Mouse (Mus musculus) liver, embryonic 11.5 days (tissue): ENCODE data around the gene H2-Ke6. TPM values are rescaled to one million over a fixed set of nuclear protein-coding genes. Genes with fewer than 3 reads are reported as not detected.

Experiments used
- ATAC-seq: fragments of 200-750 bp; cut with Nextera tagmentation; replicated peaks from 2 replicates; pipeline ENCODE4 v1.8.0; 2017; ENCODE audit warnings: moderate number of reproducible peaks, mild to moderate bottlenecking, moderate TSS enrichment, moderate library complexity; ENCODE audit not compliant: low FRiP score
- DNase-seq: peaks from one replicate; pipeline ENCODE4 v3.0.0-alpha.2; 2017; ENCODE audit warnings: low spot score
- H3K27ac ChIP-seq: fragments of 300-500 bp; sonication (generic); 2 replicates; pipeline ENCODE4 v1.5.1; 2014; ENCODE audit warnings: mild to moderate bottlenecking, low read depth, low read length, control low read depth
- H3K27me3 ChIP-seq: fragments of 300-500 bp; sonication (generic); replicated peaks from 2 replicates; pipeline ENCODE4 v1.6.1; 2014; ENCODE audit warnings: low read length, mixed read lengths; ENCODE audit not compliant: control insufficient read depth, insufficient read depth
- H3K36me3 ChIP-seq: fragments of 300-500 bp; sonication (generic); 2 replicates; pipeline ENCODE4 v1.6.1; 2014; ENCODE audit warnings: mild to moderate bottlenecking, low read length, moderate library complexity, mixed read lengths; ENCODE audit not compliant: control insufficient read depth, insufficient read depth
- H3K4me1 ChIP-seq: fragments of 300-500 bp; sonication (generic); replicated peaks from 2 replicates; pipeline ENCODE4 v1.6.1; 2014; ENCODE audit warnings: low read length, mixed read lengths; ENCODE audit not compliant: control insufficient read depth, insufficient read depth
- H3K4me2 ChIP-seq: fragments of 300-500 bp; sonication (generic); 2 replicates; pipeline ENCODE4 v1.6.1; 2014; ENCODE audit warnings: mild to moderate bottlenecking, control low read depth, moderate library complexity
- H3K4me3 ChIP-seq: fragments of 300-500 bp; sonication (generic); 2 replicates; pipeline ENCODE4 v1.5.1; 2014; ENCODE audit warnings: low read depth, low read length, control low read depth
- H3K9ac ChIP-seq: fragments of 300-500 bp; sonication (generic); 2 replicates; pipeline ENCODE4 v1.6.1; 2014; ENCODE audit warnings: low read depth, low read length, control low read depth
- H3K9me3 ChIP-seq: fragments of 300-500 bp; sonication (generic); 2 replicates; pipeline ENCODE4 v1.6.1; 2016; ENCODE audit warnings: low read length, inconsistent platforms, mixed read lengths; ENCODE audit not compliant: control insufficient read depth
- WGBS: fragments of 180-500 bp; shearing (Covaris S2); extraction: QIAGEN DNeasy Blood & Tissue Kit; methylation state at CpG from one replicate; pipeline ENCODE4 v1.1.7; 2014; 5-methylcytosine and 5-hydroxymethylcytosine counted together
- polyA plus RNA-seq: library from polyadenylated mRNA; unstranded; fragments of >200 nt; fragmentation: Nextera tagmentation; extraction: Ambion mirVana; gene quantifications from 2 replicates; pipeline ENCODE4 v1.2.1, GENCODE M21; 2014

H2-Ke6 gene
- polyA plus RNA-seq, 1 experiment from 2014 or later = 45.1 TPM

- Histone ChIP-seq H3K9me3 (no peaks in the 10 kb centered on the region), H3K4me1 (peaks cover 44% of the 10 kb centered on the region), H3K27ac (peak overlapping the region; percentile 90), H3K4me3 (peak overlapping the region; percentile 81), H3K27me3 (no peaks in the 10 kb centered on the region), H3K9ac (peak overlapping the region; percentile 81), H3K36me3 (peaks cover 37% of the 10 kb centered on the region), H3K4me2 (peak overlapping the region; percentile 100)
- DNase-seq = no peak
- 45% methylated on average over 9 of the region's 9 CpGs for WGBS
- ATAC-seq = no peak
These were observed 4.9 kb upstream of the H2-Ke6 start for GRCm38 (mm10) chr17:34032806-34033205.

- peak overlapping the region; percentile 90 for H3K27ac ChIP-seq
- under 1% methylated on average over 46 of the region's 48 CpGs for WGBS
- H3K9ac ChIP-seq = peak overlapping the region; percentile 81
- H3K36me3 ChIP-seq = peaks cover 33% of the 10 kb centered on the region
- ATAC-seq (peak; percentile 39), DNase-seq (no peak)
- peaks cover 44% of the 10 kb centered on the region for H3K4me1 ChIP-seq
- H3K4me2 ChIP-seq = peak overlapping the region; percentile 100
- no peaks in the 10 kb centered on the region for H3K9me3 ChIP-seq
- H3K27me3 ChIP-seq = no peaks in the 10 kb centered on the region
- H3K4me3 ChIP-seq = peak overlapping the region; percentile 81
These were observed 4.3 kb upstream of the H2-Ke6 start for GRCm38 (mm10) chr17:34032174-34032632.

GRCm38 (mm10) chr17:34031465-34032173 is 3.8 kb upstream of the H2-Ke6 start, which contains the start of the genes Slc39a7 and Rxrb:
Slc39a7 (minus strand) TSS chr17:34031682.
Rxrb (plus strand) TSS chr17:34031812.
- under 1% methylated on average over 88 of the region's 88 CpGs for WGBS
- Histone ChIP-seq H3K9me3 (no peaks in the 10 kb centered on the region), H3K27ac (peak within 1 kb of the TSS; percentile 90), H3K4me3 (peak within 1 kb of the TSS; percentile 81), H3K36me3 (peaks cover 30% of the 10 kb centered on the region), H3K4me1 (peaks cover 49% of the 10 kb centered on the region), H3K27me3 (no peaks in the 10 kb centered on the region), H3K4me2 (peak within 1 kb of the TSS; percentile 100), H3K9ac (peak within 1 kb of the TSS; percentile 81)
- DNase-seq (peak; percentile 99), ATAC-seq (peak; percentile 77)

GRCm38 (mm10) chr17:34030861-34031326 is 3.0 kb upstream of the H2-Ke6 start:
- Histone ChIP-seq H3K4me1 (peaks cover 52% of the 10 kb centered on the region), H3K27me3 (no peaks in the 10 kb centered on the region), H3K4me3 (peak overlapping the region; percentile 81), H3K27ac (peak overlapping the region; percentile 85), H3K9ac (peak overlapping the region; percentile 81), H3K4me2 (peak overlapping the region; percentile 100), H3K36me3 (peaks cover 23% of the 10 kb centered on the region), H3K9me3 (no peaks in the 10 kb centered on the region)
- 3% methylated on average over 20 of the region's 20 CpGs for WGBS
- DNase-seq (no peak), ATAC-seq (no peak)

GRCm38 (mm10) chr17:34029890-34030595 is 2.2 kb upstream of the H2-Ke6 start:
- Histone ChIP-seq H3K4me3 (peak overlapping the region; percentile 81), H3K9ac (peak overlapping the region; percentile 81), H3K4me1 (peaks cover 60% of the 10 kb centered on the region), H3K27ac (no peak overlapping the region), H3K4me2 (peak overlapping the region; percentile 100), H3K36me3 (peaks cover 22% of the 10 kb centered on the region), H3K9me3 (no peaks in the 10 kb centered on the region), H3K27me3 (no peaks in the 10 kb centered on the region)
- DNase-seq (no peak), ATAC-seq (no peak)
- 81% methylated on average over 21 of the region's 21 CpGs for WGBS

GRCm38 (mm10) chr17:34029150-34029889 is 1.5 kb upstream of the H2-Ke6 start:
- Histone ChIP-seq H3K4me1 (peaks cover 60% of the 10 kb centered on the region), H3K27ac (no peak overlapping the region), H3K9ac (no peak overlapping the region), H3K4me2 (peak overlapping the region; percentile 100), H3K27me3 (no peaks in the 10 kb centered on the region), H3K9me3 (no peaks in the 10 kb centered on the region), H3K4me3 (peak overlapping the region; percentile 81), H3K36me3 (peaks cover 21% of the 10 kb centered on the region)
- DNase-seq = no peak
- ATAC-seq = no peak
- 87% methylated on average over 18 of the region's 18 CpGs for WGBS

GRCm38 (mm10) chr17:34028501-34029149 is 765 bp upstream of the H2-Ke6 start:
- 81% methylated on average over 17 of the region's 17 CpGs for whole genome bisulfite sequencing
- H3K36me3 ChIP-seq = peaks cover 19% of the 10 kb centered on the region
- ATAC-seq (no peak), DNase-seq (no peak)
- no peaks in the 10 kb centered on the region for H3K9me3 ChIP-seq
- peak overlapping the region; percentile 81 for H3K4me3 ChIP-seq
- peaks cover 62% of the 10 kb centered on the region for H3K4me1 ChIP-seq
- peak overlapping the region; percentile 76 for H3K4me2 ChIP-seq
- H3K27ac ChIP-seq = no peak overlapping the region; the same call in 1 of the 2 replicates
- no peaks in the 10 kb centered on the region for H3K27me3 ChIP-seq
- peak overlapping the region; percentile 64; the same call in 1 of the 2 replicates for H3K9ac ChIP-seq
